27 mouse cellular contexts compared by ENCODE assay signal in genomic region chrX:73972774-73973173, GRCm38 (mm10).
"Had no signal": no experiment of that assay in that cellular context is flagged by ENCODE, and none has a peak within 500 bp of the region (broad histone marks: within the 10 kb centered on the region; RNA-seq: fewer than 3 reads in every experiment).

No protein-coding gene starts in this region.

- H3K9me3 ChIP-seq: embryonic facial prominence, embryonic 10.5 days; embryonic facial prominence, embryonic 12.5 days; embryonic facial prominence, embryonic 13.5 days; embryonic facial prominence, embryonic 15.5 days; forebrain, embryonic 10.5 days; forebrain, embryonic 12.5 days; forebrain, embryonic 13.5 days; forebrain, embryonic 15.5 days had no signal

- H3K36me3 ChIP-seq: embryonic facial prominence, embryonic 10.5 days; embryonic facial prominence, embryonic 12.5 days; embryonic facial prominence, embryonic 13.5 days; embryonic facial prominence, embryonic 15.5 days; forebrain, embryonic 10.5 days; forebrain, embryonic 12.5 days; forebrain, embryonic 15.5 days had no signal

- H3K27me3 ChIP-seq: embryonic facial prominence, embryonic 12.5 days; embryonic facial prominence, embryonic 13.5 days; embryonic facial prominence, embryonic 15.5 days; forebrain, embryonic 12.5 days; forebrain, embryonic 13.5 days; forebrain, embryonic 15.5 days had no signal

- H3K9ac ChIP-seq: embryonic facial prominence, embryonic 12.5 days; embryonic facial prominence, embryonic 13.5 days; embryonic facial prominence, embryonic 15.5 days; forebrain, embryonic 12.5 days; forebrain, embryonic 13.5 days; forebrain, embryonic 15.5 days; forebrain, postnatal 0 days had no signal

- H3K27ac ChIP-seq: embryonic facial prominence, embryonic 10.5 days; embryonic facial prominence, embryonic 12.5 days; embryonic facial prominence, embryonic 13.5 days; embryonic facial prominence, embryonic 15.5 days; forebrain, embryonic 10.5 days; forebrain, embryonic 12.5 days; forebrain, embryonic 13.5 days; forebrain, embryonic 15.5 days; gastrocnemius, adult 2 months; heart, adult 2 months had no signal

- H3K4me2 ChIP-seq: embryonic facial prominence, embryonic 12.5 days; embryonic facial prominence, embryonic 13.5 days; embryonic facial prominence, embryonic 15.5 days; forebrain, embryonic 12.5 days; forebrain, embryonic 13.5 days; forebrain, embryonic 15.5 days had no signal

- H3K4me3 ChIP-seq: embryonic facial prominence, embryonic 10.5 days; embryonic facial prominence, embryonic 12.5 days; embryonic facial prominence, embryonic 13.5 days; embryonic facial prominence, embryonic 15.5 days; erythroblast, embryonic 14.5 days; forebrain, embryonic 10.5 days; forebrain, embryonic 12.5 days; forebrain, embryonic 13.5 days; forebrain, embryonic 15.5 days; gastrocnemius, adult 2 months; heart, adult 2 months had no signal

- ATAC-seq: forebrain, embryonic 13.5 days; forebrain, embryonic 14.5 days; forebrain, embryonic 15.5 days; forebrain, embryonic 16.5 days; forebrain, postnatal 0 days had no signal

- H3K4me1 ChIP-seq: embryonic facial prominence, embryonic 12.5 days; embryonic facial prominence, embryonic 13.5 days; embryonic facial prominence, embryonic 15.5 days; forebrain, embryonic 15.5 days had no signal

- DNase-seq: cerebellum, adult 8-10 months; cerebellum, adult 9-10 months; cerebellum, adult 9-11 months; cerebellum, postnatal 10 days; cerebellum, postnatal 14 days; cerebellum, postnatal 25 days; cerebellum, postnatal 36 days; embryo, embryonic 11 days; forebrain, postnatal 0 days; gastrocnemius, adult 2 months; gastrocnemius, postnatal 10 days; gastrocnemius, postnatal 14 days; gastrocnemius, postnatal 25 days; gastrocnemius, postnatal 36 days; heart, adult 18-20 months; heart, adult 2 months had no signal
